9 mouse cellular contexts compared by ENCODE assay signal in the genomic region with DNA sequence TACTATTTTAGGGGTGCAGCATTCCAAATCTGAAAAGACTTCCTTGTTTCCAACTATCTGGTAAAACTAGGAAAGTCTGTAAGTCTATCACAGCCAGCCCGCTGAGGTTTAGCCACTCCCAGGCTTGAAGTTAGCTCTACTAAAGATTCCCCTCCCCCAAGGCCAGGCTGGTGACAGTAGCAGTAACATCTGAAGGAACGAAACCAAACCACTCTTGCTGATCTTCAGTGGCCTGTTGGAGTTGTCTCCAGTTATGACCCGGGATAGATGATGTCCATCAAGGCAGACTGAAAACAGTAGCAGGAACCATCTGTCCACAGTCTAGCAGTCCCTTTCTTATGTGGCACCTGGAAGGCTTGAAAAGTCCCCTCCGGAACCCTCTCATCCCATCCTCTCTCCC. TPM values are rescaled to one million over a fixed set of nuclear protein-coding genes. Genes with fewer than 3 reads are reported as not detected.
DNase-seq lines count a peak whose midpoint lies in the region; ATAC-seq and TF ChIP-seq lines count a peak whose summit lies in the region.
"Had no signal": no experiment of that assay in that cellular context is flagged by ENCODE, and none has a peak within 500 bp of the region (broad histone marks: within the 10 kb centered on the region; RNA-seq: fewer than 3 reads in every experiment).

No protein-coding gene starts in this region.

- no peak overlapping the region for H3K4me2 ChIP-seq in hindbrain, embryonic 11.5 days (replicated peaks; ENCODE audit: low read depth, low read length)
- no peak overlapping the region; the same call in 1 of the 2 replicates for H3K4me2 ChIP-seq in hindbrain, embryonic 12.5 days (replicated peaks)
- peak overlapping the region; percentile 70 for H3K4me2 ChIP-seq in liver, embryonic 12.5 days

- peak; percentile 28 for DNase-seq in hindbrain, embryonic 11.5 days (ENCODE audit: low spot score)
- peak; percentile 35 for DNase-seq in embryonic facial prominence, embryonic 10.5 days (ENCODE audit: low spot score)
- DNase-seq in lung, postnatal 4 days: no peak
- no peak for DNase-seq in frontal cortex, postnatal 14 days (ENCODE audit: low spot score in 2 of 2)

- WGBS in hindbrain, embryonic 11.5 days: 13% methylated on average over 4 of the region's 4 CpGs
- 15% methylated on average over 4 of the region's 4 CpGs for WGBS in hindbrain, embryonic 12.5 days
- 7% methylated on average over 4 of the region's 4 CpGs for WGBS in embryonic facial prominence, embryonic 10.5 days
- 5% methylated on average over 4 of the region's 4 CpGs for WGBS in liver, embryonic 12.5 days (ENCODE audit: insufficient replicate concordance)

- no peak overlapping the region for H3K9ac ChIP-seq in hindbrain, embryonic 11.5 days (ENCODE audit: low read depth, low read length)
- H3K9ac ChIP-seq in hindbrain, embryonic 12.5 days: no peak overlapping the region
- peak overlapping the region; percentile 48 for H3K9ac ChIP-seq in liver, embryonic 12.5 days

- ATAC-seq in hindbrain, embryonic 11.5 days (ENCODE audit: low FRiP score): no peak
- no peak for ATAC-seq in hindbrain, embryonic 12.5 days (ENCODE audit: low FRiP score)
- peak; percentile 36; the same call in 1 of the 2 replicates for ATAC-seq in liver, embryonic 12.5 days
- ATAC-seq in activated CD4-positive, CD25-positive, alpha-beta regulatory T cell, adult 4 months: no peak

- no peak for TF ChIP-seq CTCF in E14TG2a.4 (conservative IDR thresholded peaks at IDR 0.05; ENCODE audit: low read length)

- no peaks in the 10 kb centered on the region for H3K36me3 ChIP-seq in hindbrain, embryonic 11.5 days (ENCODE audit: control insufficient read depth, insufficient read depth, low read length)
- no peaks in the 10 kb centered on the region for H3K36me3 ChIP-seq in hindbrain, embryonic 12.5 days
- no peaks in the 10 kb centered on the region for H3K36me3 ChIP-seq in E14TG2a.4 (ENCODE audit: insufficient read depth, low read length)
- H3K36me3 ChIP-seq in embryonic facial prominence, embryonic 10.5 days (replicated peaks): no peaks in the 10 kb centered on the region
- H3K36me3 ChIP-seq in liver, embryonic 12.5 days: no peaks in the 10 kb centered on the region

- H3K27me3 ChIP-seq in hindbrain, embryonic 11.5 days (ENCODE audit: control insufficient read depth, insufficient read depth, low read length): no peaks in the 10 kb centered on the region; the same call in 1 of the 2 replicates
- H3K27me3 ChIP-seq in hindbrain, embryonic 12.5 days: peaks cover 18% of the 10 kb centered on the region
- no peaks in the 10 kb centered on the region for H3K27me3 ChIP-seq in E14TG2a.4 (ENCODE audit: insufficient read depth, low read length)
- H3K27me3 ChIP-seq in embryonic facial prominence, embryonic 10.5 days (replicated peaks; ENCODE audit: low read depth, poor library complexity, severe bottlenecking): peaks cover 59% of the 10 kb centered on the region
- H3K27me3 ChIP-seq in liver, embryonic 12.5 days (replicated peaks): peaks cover 23% of the 10 kb centered on the region

- H3K4me3 ChIP-seq in hindbrain, embryonic 11.5 days (ENCODE audit: low read depth, low read length): no peak overlapping the region
- H3K4me3 ChIP-seq in hindbrain, embryonic 12.5 days: no peak overlapping the region
- peak overlapping the region; percentile 43 for H3K4me3 ChIP-seq in E14TG2a.4 (replicated peaks; ENCODE audit: low read length)
- peak overlapping the region; percentile 48 for H3K4me3 ChIP-seq in embryonic facial prominence, embryonic 10.5 days
- H3K4me3 ChIP-seq in liver, embryonic 12.5 days: peak overlapping the region; percentile 46

- H3K4me1 ChIP-seq in hindbrain, embryonic 11.5 days (replicated peaks; ENCODE audit: control insufficient read depth, insufficient read depth, low read length): no peaks in the 10 kb centered on the region
- no peaks in the 10 kb centered on the region for H3K4me1 ChIP-seq in hindbrain, embryonic 12.5 days
- peaks cover 58% of the 10 kb centered on the region for H3K4me1 ChIP-seq in E14TG2a.4 (replicated peaks; ENCODE audit: low read depth, low read length)
- peaks cover 25% of the 10 kb centered on the region for H3K4me1 ChIP-seq in embryonic facial prominence, embryonic 10.5 days
- H3K4me1 ChIP-seq in liver, embryonic 12.5 days: peaks cover 49% of the 10 kb centered on the region

- no peaks in the 10 kb centered on the region for H3K9me3 ChIP-seq in hindbrain, embryonic 11.5 days (ENCODE audit: control insufficient read depth, low read length)
- no peaks in the 10 kb centered on the region for H3K9me3 ChIP-seq in hindbrain, embryonic 12.5 days (replicated peaks)
- no peaks in the 10 kb centered on the region for H3K9me3 ChIP-seq in E14TG2a.4 (ENCODE audit: low read length)
- no peaks in the 10 kb centered on the region for H3K9me3 ChIP-seq in embryonic facial prominence, embryonic 10.5 days
- H3K9me3 ChIP-seq in liver, embryonic 12.5 days (replicated peaks): no peaks in the 10 kb centered on the region

- no peak overlapping the region for H3K27ac ChIP-seq in hindbrain, embryonic 11.5 days (ENCODE audit: low read depth, low read length)
- H3K27ac ChIP-seq in hindbrain, embryonic 12.5 days: no peak overlapping the region
- H3K27ac ChIP-seq in embryonic facial prominence, embryonic 10.5 days (replicated peaks): no peak overlapping the region
- peak overlapping the region; percentile 93 for H3K27ac ChIP-seq in liver, embryonic 12.5 days

RNA-seq across cellular contexts. Expression of a gene that starts 24.8 kb away (rescaled TPM):
- not detected in 2 replicates for polyA plus RNA-seq in hindbrain, embryonic 11.5 days (2014; fragmentation: Nextera tagmentation; extraction: Ambion mirVana)
- polyA plus RNA-seq in hindbrain, embryonic 12.5 days (2016; fragmentation: Nextera tagmentation; extraction: Ambion mirVana): not detected in 2 replicates
- polyA plus RNA-seq in embryonic facial prominence, embryonic 10.5 days (2016; fragmentation: Nextera tagmentation; extraction: Ambion mirVana): not detected in 2 replicates
- polyA plus RNA-seq in liver, embryonic 12.5 days (2016; fragmentation: Nextera tagmentation; extraction: Ambion mirVana): not detected in 2 replicates
- polyA plus RNA-seq in activated CD4-positive, CD25-positive, alpha-beta regulatory T cell, adult 4 months (2017; shearing (Covaris generic)): under 1 TPM in 1 of 2 experiments, not detected in 1; 0.32 TPM
- polyA plus RNA-seq: brain, embryonic 14.5 days had no signal

Comparison
In these comparisons a context has a peak if more than half of its experiments do, and no peak if none do; other contexts are left out.
1. DNase-seq: peak in hindbrain, embryonic 11.5 days (single experiment) and embryonic facial prominence, embryonic 10.5 days (single experiment); none in lung, postnatal 4 days (0 of 2) and frontal cortex, postnatal 14 days (0 of 2).
2. H3K4me3 ChIP-seq: peak in E14TG2a.4 (single experiment), embryonic facial prominence, embryonic 10.5 days (single experiment) and liver, embryonic 12.5 days (single experiment); none in hindbrain, embryonic 11.5 days (single experiment) and hindbrain, embryonic 12.5 days (single experiment).